Mouse (Mus musculus) telencephalon, adult 2 months (tissue): ENCODE results near the gene Vmn2r98.
"Not testable (repeated sequence)": the region's sequence is repeated elsewhere in the genome, so short reads cannot be mapped to it uniquely, and the experiment has no call there.

Experiments used
- DNase-seq: peaks from one replicate; pipeline ENCODE4 v3.0.0-alpha.2; 2011; ENCODE audit warnings: low read depth, low spot score

Gene Vmn2r98

GRCm38 (mm10) chr17:19053160-19053559, at the start of gene Vmn2r98:
Vmn2r98 (plus strand) TSS chr17:19053460.
- DNase-seq, result not testable (repeated sequence)

GRCm38 (mm10) chr17:19031441-19031840, 21.8 kb upstream of the Vmn2r98 start:
- DNase-seq, result not testable (repeated sequence)

- DNase-seq, result no peak
Measured at GRCm38 (mm10) chr17:19031962-19032361, 21.3 kb upstream of the Vmn2r98 start.

GRCm38 (mm10) chr17:19032721-19033120, 20.5 kb upstream of the Vmn2r98 start:
- no peak for DNase-seq
